Mouse (Mus musculus) retina, postnatal 1 day (tissue): ENCODE results near the gene Vwce.
A peak's percentile ranks its signal among the peaks of the same experiment; 100 is the strongest.

Source experiments
- DNase-seq: peaks from one replicate; pipeline ENCODE4 v3.0.0-alpha.2; 2012

Gene Vwce

DNA sequence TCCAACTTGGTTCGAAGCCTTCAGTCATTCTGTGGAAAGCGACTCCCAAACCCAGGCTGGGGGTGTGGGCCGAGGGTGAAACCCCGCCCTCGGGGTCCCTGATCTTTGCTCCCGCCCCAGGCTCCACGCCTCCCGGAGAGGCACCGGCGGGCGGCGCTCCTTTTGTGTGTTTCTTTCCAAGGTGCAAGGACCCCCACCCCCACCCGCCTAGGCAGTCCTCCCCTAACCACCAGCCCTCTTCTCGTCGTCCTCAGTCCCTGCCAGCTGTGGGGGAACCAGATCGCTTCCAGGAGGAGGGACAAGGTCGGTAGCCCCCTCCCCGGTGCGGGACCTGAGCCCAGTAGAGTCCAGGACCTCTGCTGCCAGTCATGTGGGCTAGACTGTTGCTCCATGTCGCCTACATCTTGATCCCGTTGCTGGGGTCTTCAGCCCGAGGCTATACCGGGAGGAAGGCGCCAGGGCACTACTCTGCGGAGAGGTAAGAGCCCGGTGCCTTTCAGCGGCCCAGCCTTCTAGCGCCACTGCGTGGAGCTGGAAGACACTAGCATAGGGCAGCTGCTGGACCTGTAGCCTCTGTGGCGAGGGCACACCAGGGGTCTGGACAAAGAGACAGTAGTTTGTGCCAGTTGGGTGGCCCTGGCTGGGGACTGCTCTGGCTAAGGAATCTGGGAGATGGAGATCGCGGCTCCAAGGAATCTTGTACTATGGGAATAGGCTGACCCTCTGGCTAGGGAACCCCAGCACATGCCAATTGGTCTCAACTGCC lies at the start of gene Vwce:
Gene Vwce, plus strand, starts transcription at position 108 of the 766 bp plus-strand sequence.
- DNase-seq: peak; percentile 76

DNA sequence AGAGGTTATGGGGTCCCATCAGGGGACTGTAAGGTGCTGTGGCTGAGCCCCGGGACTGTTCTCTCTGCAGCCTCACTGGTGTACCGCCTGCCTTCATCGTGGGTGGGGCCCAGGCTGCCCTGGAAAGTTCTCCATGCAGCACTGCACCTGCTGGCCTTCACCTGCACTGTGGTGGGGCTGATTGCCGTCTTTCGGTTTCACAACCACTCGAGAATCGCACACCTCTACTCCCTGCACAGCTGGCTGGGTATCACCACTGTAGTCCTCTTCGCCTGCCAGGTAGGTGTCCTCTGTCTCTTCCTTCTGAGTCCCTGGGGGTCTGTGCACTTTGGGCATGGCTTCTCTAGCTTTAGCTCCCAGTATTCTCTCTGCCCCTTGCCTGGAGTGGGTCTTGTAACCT lies 48.9 kb upstream of the Vwce start:
- DNase-seq: no peak

DNA sequence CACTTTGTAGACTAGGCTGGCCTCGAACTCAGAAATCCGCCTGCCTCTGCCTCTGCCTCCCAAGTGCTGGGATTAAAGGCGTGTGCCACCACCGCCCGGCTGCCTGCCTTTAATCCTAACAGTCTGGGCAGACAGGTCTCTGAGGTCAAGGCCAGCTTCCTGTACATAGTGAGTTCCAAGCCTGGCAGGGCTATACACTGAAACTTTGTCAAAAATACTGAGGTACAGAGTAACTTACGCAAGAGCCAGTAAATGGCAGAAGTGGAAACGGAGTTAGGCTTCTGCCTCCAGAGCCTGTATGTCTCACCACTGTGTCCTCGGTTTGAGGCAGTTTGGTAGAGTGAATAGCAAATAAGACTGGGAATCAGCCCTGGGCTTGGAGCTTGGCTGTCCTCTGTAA lies 46.8 kb upstream of the Vwce start:
- no peak for DNase-seq

DNA sequence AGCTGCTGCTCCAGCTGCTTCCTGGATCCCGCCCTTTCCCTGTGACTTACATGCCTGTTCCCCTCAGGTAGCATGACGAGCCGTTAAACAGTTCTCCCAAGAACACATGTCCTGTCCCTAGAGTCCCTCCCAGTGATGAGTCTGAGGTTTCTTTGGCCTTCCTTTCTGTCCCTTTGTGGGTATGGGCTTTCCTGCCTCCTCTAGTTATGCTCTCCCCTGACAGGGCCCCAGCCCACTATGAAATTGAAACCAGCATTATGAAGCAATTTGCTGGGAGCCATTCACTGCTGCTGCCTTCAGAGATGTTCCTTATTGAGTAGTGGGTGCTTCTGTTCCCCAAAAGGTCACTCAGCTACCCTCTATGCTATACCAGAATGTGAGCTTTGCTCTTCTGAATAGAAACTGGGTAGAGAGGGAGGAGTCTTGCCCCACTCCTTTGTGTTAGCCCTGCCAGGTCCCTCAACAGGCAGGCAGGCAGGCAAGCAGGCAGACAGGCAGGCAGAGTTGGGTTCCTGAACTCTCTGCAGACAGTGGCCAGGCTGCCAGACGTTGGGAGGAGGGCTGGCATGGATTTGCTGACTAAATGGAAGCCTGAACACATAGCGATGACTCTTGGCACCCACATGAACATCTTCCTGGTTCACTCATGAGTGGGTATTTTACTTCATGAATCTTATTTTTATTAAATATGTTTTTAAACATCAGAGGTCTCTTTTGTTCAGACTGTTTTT lies 44.7 kb upstream of the Vwce start:
- DNase-seq: no peak

DNA sequence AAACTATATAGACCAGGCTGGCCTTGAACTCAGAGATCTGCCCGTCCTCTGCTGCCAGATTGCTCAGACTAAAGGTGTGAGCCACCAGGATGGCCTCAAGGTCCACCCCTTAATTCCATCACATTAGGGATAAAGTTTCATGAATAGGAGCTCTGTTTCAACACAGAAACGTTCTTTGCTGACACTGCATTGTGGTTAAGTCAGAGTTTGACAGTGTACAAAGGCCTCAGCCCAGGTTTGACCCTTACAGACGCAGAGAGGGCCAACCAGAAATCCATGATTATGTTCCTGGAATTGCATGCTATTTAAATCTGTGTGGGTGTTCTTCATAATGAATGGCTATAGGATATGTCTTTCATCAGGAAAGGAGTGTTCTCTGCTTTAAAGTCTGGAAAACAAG lies 43.7 kb upstream of the Vwce start:
- no peak for DNase-seq

DNA sequence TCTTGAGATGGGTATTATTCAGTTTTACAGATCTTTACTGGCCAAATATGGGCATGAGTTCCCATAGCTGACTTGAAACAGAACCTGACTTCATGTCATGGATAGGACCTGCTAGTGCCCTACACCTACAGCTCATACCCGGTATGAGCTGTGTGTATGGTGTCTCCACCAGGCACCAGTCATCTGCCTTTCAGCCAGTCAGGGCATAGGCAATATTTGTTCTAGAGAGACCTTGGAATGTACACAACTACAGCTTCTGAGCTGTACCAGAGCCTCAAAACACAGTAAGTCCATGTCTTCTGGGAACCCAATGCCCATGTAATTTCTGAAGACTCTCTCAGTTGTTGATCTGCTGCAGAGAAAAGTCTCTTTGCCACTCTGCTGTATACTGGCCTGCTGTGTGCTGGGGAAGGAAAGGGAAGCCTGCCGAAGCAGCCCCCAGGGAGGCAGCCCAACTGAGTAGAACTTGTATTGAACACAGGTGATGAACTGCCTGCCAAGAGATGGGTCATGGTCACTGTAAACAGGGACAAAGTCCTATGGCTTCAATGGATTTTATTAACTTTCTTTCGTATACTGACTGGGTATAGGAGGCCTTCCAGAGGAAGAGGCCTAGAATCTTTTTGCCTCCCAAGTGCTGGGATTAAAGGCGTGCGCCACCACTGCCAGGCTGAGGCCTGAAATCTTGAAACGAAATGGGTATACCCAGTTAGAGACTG lies 42.2 kb upstream of the Vwce start:
- no peak for DNase-seq

DNA sequence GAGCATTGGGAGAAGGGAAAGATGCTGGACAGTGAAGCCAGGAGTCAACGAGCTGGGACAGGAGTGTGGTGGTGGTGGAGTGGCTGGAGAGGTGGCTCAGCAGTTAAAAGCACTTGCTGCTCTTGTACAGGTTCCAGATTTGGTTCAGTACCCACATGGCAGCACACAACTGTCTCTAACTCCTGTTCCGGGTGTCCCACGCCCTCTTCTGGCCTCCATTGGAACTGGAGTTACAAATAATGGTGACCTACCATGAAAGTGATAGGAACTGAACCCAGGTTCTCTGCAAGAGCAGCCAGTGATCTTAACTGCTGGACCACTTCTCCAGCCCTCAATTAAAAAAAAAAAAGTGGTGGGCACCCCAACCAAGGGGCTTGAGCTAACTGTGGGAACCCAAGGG lies 35.8 kb upstream of the Vwce start:
- DNase-seq: peak; percentile 15

DNA sequence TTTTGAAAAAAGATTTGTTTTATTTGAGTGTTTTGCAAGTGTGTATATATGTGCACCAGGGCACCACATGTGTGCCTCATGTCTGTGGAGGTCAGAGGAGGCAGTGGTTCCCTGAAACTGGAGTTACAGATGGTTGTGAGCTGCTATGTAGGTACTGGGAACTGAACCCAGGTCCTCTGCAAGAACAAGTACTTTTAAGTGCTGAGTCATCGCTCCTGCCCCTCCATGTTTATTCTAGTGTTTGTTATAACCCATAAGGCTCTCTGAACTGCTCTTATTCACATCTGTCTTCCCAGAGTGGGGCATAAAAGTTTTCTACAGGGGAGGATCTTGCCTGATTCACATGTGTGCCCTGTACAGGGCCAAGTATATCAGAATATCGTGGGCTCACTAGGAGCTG lies 34.4 kb upstream of the Vwce start:
- no peak for DNase-seq

DNA sequence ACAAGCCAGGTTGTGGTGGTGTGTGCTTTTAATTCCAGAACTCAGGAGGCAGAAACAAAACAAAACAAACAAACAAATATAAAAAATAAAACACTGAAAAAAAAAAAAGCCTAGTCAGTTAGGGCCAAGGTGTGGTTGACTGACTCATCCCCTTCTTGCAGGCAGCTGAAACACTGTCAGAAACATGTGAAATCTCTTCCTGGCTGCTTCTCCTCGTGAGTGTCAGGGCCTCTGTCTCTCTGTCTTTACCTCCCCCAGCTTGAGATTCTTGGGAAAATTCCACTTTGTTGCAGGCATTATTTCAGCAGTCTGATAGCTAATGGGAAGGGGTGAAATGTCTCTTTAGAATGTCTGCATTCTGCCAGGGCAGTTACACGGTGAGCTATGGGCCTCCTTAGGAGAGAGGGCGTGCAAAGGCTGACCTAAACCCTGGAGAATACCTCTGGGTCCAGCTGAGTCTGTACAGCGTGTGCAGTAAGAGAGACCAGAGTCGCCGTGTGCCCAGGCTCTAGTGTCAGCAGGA lies 31.7 kb upstream of the Vwce start:
- DNase-seq: no peak

DNA sequence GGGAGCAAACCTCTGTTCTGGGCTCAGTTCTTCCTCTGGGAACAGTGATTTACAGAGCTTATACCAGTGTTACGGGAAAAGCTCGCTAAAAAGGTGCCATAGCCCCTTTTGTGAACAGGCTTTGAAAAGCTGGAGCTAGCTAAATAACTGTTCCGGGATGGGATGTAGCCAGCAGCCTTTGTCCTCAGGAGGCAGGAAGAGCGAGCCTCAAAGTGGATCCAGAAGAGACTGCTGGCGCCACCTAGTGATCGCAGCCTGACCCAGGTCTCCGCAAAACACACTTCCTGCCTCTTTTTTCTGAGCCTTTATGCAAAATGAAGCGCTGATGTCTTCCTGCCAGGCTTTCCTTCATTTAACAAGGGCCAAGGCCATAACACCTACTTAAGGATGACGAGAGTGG lies 31.2 kb upstream of the Vwce start:
- DNase-seq: peak; percentile 92

DNA sequence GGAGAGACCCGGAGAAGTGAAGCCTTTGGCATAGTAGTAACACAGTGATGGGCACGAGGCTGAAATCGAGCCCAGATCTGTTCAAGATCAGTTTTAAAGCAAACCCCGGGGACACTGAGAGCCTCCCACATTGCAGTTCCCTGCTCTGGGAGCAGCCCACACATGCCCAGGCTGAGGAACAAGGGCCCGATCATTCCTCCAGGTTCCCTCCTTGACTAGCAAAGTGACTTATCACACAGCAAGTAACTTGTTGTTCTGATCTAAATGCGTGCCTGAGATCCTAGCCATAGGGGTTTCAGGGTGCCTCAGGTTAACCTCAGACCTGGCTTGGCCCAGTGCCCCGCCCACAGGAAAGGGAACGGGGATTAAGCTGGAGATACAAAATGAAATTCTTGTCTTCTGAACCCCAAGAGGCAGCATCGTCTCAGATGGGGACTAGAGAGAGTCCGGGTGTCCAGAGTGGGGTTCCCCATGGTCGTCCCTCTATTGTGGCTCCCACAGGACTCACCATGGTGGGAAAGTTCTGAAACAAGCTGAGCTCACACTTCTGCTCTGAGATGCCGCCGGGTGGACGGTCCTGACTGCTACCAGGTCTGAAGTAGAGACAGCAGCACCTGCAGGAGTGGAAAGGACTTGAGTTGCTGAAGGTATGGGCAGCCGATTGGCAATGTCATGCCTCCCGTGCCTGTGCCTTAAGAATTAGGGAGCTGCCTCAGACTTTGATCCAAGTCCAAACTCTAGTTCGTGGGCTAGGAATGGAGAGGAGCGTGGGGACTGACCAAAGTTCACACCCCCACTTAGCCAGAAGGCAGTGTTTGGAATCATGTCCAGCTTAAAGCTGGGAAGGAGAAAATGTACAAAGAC lies 30.1 kb upstream of the Vwce start:
- DNase-seq: no peak

DNA sequence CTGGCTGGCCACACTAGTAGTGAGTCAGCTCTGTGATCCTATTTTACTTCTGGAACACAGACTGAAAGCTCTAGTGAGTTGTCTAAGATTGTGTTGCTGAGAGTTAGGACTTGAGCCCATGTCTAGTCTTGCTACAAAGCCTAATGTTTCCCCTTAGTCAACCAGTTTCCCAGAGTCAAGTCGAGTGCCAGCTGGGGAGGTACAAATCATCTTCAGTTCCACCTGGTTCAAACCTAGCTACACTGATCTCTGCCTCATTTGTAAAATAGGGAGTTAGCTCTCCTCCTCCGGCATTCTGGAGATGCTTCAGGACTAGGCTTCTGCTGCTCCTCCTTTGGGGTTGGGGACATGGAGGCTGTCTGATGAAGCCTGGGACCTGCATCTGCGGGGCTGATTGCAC lies 29.5 kb upstream of the Vwce start:
- DNase-seq: peak; percentile 4

DNA sequence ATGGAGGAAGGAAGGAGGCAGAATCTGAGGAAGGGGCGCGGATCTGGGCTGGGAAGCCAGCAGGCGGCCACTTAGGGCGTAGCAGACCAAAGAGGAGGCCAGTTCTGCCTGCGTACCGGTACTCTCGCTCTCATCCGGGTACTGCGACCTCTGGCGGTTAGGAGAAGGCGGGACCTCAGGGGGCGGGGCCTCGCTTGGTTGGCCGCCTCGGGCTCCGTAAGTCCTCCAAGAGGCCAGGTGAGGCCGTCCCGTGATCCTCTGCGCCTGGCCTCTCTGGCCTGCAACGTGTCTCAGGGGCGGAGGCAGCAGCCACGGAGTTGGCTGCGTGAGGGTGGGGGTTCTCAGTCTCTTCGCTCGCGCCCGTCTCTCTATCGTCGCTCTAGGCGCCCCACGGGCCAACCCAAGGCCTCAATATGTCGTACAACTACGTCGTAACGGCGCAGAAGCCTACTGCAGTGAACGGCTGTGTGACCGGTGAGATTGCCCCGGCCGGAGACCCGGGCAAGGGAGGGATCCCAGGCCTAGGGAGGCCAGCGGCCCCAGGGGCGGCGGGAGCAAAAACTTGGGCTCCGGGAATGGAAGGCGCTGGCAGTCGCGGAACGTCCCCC lies 28.6 kb upstream of the Vwce start, which contains the start of the genes Ddb1 and Tkfc:
Gene Ddb1, plus strand, starts transcription at position 35 of the 608 bp plus-strand sequence.
Gene Tkfc, minus strand, starts transcription at position 362 of the 608 bp plus-strand sequence.
- DNase-seq: peak; percentile 99

DNA sequence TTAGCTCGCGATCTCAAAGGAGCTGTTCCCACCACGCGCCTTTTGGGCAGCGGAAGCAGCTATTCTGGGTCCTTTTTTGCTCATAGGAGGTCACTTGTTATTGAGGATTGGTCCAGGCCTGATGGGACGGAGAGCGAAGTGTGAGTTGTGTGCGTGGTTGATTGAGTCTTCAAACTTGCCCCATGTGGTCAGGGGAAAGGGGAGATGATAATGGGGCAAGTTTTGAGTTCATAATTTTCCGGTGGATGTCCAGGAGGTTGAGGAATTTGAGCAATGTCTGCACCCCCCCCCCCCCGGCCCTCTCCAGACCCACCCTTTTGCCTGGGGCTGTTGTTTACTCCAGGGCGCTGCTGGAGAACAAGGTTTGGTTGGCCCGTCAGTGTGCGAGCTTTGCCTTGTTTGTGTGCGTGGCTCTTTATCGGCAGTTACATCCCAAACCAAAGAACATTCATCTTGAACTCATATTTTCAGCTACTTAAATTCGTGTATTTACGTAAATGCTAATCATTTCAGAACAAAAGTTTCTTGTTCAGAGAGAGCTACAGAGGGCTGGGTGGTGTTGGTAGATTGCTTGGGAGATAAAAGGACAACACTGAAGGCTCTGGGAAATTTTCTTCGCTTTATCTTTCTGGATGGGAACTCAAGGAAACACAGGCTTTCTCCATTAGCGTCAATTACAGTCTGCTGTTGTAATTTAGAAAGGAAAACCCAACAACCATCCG lies 28.0 kb upstream of the Vwce start:
- no peak for DNase-seq

DNA sequence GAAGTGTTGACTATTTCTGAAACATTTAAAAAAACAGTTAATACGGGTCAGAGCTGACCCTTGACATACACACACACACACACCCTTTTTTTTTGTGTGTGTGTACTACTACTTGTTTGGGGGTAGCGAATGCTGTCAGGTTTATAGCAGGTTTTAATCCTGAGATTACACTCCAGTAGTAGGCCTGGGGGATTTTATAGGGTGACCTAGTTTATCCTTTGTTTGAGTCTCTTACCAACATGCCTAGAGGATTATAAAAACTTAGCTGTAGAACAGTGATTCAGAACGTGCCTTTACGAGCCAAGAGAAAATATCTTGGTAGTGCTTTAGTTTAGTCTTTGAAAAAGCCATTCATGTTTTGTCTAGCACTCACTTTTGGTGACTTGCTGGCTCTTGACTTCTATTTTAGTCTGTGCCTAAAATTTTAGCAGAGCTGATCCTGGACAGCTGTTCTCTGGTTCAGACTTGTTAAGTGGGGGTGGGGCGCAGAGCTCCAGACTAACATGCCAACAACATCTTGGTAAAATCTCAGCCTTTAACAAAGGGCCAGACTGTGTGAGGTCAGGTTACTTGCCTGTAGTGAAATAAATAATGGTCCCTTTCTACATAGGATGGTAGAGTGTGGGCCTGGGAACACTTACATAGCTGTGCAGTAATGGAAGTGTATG lies 25.3 kb upstream of the Vwce start:
- DNase-seq: peak; percentile 61

DNA sequence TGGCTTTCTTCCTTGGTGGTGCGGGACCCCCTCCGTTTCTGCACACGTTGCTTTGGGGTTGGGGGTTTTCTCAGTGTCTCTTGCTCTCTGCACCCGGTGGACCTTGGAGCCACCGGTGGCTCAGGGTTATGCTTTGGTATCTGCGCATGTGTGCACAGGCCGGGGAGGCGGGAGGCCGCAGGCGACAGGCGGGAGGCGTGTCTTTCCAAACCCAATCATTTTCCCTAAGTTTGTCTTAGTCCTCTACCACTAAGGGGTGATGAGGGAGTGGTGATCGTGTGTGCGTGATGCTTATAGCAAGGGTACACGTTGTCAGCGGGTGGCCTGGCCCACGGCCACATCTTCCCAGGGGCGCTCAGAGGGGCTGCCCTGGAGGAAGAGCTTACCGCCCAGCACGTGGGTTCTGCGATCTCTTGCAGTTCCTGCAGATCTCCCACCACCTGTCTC lies 882 bp downstream of the Vwce start:
- DNase-seq: peak; percentile 68

DNA sequence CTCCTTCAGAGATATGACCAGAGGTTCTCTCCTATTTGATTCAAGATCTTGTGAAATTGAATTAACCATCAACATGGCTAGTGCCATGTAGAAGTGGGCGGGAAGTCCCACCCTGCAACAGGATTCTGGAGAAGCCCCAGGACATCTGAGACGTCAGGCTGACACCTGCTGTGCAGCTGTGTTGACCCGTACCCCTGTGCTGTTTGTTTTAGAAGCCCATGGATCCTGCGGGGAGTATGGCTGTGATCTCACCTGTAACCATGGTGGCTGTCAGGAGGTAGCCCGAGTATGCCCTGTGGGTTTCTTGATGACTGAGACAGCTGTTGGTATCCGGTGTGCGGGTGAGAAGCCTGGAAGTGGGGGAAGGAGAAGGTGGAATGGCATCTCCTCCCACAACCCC lies 3.8 kb downstream of the Vwce start:
- DNase-seq: no peak

DNA sequence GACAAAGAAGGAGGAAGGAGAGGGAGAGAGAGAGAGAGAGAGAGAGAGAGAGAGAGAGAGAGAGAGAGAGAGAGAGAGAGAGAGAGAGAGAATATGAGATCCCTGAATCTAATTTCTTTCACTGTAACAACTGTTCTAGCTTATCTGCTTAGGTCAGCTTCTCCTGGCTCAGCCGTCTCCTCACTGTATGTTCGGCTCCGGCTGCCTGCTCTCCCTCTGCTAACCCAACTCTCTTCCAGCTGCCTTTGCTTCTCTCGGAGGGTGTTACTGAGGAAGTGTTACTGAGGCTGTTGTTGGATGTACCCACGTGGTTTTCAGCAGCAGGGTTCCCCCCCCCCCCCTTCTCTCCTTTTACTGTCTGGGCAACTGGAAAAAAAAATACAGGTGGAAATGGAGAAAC lies 6.1 kb downstream of the Vwce start:
- DNase-seq: peak; percentile 19

DNA sequence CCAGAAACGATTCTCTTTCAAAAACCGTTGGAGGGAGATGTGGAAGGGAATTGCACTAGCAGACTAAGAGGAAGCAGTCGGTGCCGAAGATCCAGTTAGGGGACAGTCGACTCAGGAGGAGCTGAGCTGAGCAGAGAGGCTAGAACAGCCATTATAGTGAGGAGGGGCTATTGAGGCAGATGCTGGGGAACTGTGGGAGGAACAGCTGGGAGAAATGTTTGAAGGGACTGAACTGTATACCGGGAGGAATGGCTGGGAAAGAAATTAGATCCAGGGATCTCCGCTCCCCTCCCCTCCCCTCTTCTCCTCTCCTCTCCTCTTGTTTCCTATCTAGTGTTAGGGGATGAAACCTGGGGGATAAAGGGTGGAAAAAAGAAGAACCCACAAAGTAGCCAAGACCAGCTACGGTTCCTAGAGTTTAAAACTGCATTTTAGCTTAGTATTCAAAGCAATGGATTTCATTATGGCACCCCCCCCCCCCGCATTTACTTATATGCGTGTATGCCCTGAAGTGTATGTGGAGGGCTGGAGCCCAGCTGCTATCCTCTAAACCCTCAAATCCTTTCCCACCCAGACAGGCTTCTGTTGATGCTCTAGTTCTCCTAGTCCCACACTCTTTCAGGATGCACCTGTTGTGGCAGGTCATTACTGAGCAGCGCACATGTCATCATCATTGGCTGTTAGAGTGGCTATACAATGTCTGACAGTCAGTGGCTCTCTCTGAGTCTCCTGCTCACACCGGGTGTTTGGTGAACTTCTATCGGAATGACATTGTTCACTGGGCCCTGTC lies 6.8 kb downstream of the Vwce start:
- DNase-seq: peak; percentile 11

DNA sequence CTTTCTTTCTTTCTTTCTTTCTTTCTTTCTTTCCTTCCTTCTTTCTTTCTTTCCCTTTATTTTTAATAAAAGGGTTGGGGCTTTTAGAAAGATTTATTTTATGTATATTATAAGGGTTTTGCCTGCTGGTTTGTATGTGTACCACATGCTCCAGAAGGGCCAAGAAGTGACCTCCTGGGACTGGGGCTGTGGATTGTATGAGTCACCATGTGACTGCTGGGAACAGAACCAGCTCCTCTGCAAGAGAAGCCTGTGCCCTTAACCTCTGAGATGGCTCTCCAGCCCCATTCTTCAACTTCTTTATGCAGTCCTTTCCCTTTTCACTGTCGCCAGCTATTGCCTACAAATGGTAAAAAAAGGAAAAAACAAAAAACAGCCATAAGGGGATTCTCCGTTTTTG lies 11.6 kb downstream of the Vwce start:
- DNase-seq: no peak
